Mouse (Mus musculus) CH12.LX (cell line): ENCODE data around the gene Cyp2c23. TPM values are rescaled to one million over a fixed set of nuclear protein-coding genes. Genes with fewer than 3 reads are reported as not detected.

ENCODE experiments used
- DNase-seq: peaks from one replicate; pipeline ENCODE4 v3.0.0-alpha.2; 2013; ENCODE audit errors: extremely low read depth
- H3K27ac ChIP-seq: 2 replicates; pipeline ENCODE4 v1.5.1; 2012; ENCODE audit warnings: low read depth, mild to moderate bottlenecking, control low read depth, moderate library complexity; ENCODE audit not compliant: insufficient read depth
- H3K27me3 ChIP-seq: replicated peaks from 2 replicates; pipeline ENCODE3; 2012; ENCODE audit warnings: inconsistent platforms
- H3K36me3 ChIP-seq, 2 experiments: replicated peaks in 1 of 2; 2 replicates each; pipeline versions ENCODE3 to v1.6.1; 2012; ENCODE audit warnings: inconsistent platforms in 1 of 2, low read length in 1 of 2, mild to moderate bottlenecking in 1 of 2, mixed read lengths in 1 of 2, moderate library complexity in 1 of 2; ENCODE audit not compliant: control insufficient read depth in 1 of 2, insufficient read depth in 1 of 2
- H3K4me1 ChIP-seq, 2 experiments: 2 replicates each; pipeline ENCODE4 v1.6.1; 2012; ENCODE audit warnings: inconsistent platforms in 1 of 2, moderate library complexity in 1 of 2; ENCODE audit not compliant: insufficient read depth in 2 of 2, control insufficient read depth in 1 of 2
- H3K4me2 ChIP-seq: 2 replicates; pipeline ENCODE4 v1.6.1; 2012; ENCODE audit warnings: low read depth, mild to moderate bottlenecking, control low read depth; ENCODE audit not compliant: poor library complexity, insufficient read depth, severe bottlenecking
- H3K4me3 ChIP-seq, 3 experiments: fragments of 150-350 bp in 1 of 3; sonication (generic) in 1 of 3; replicated peaks in 1 of 3; 2 replicates each; pipeline versions ENCODE3 to v1.5.1; 2011 to 2012; ENCODE audit warnings: low read depth in 2 of 3, low read length in 2 of 3, mild to moderate bottlenecking in 2 of 3, moderate library complexity in 2 of 3, control low read depth in 1 of 3, improper control_type of control experiment in 1 of 3, inconsistent platforms in 1 of 3, mixed read lengths in 1 of 3; ENCODE audit not compliant: poor library complexity in 1 of 3
- H3K79me2 ChIP-seq: replicated peaks from 2 replicates; pipeline ENCODE4 v1.6.1; 2012; ENCODE audit warnings: mild to moderate bottlenecking, moderate library complexity; ENCODE audit not compliant: control insufficient read depth, poor library complexity, insufficient read depth, severe bottlenecking; ENCODE audit errors: extremely low read depth
- H3K9ac ChIP-seq: 2 replicates; pipeline ENCODE4 v1.6.1; 2012; ENCODE audit warnings: low read depth, mild to moderate bottlenecking, control low read depth, moderate library complexity; ENCODE audit not compliant: insufficient read depth
- H3K9me3 ChIP-seq: replicated peaks from 2 replicates; pipeline ENCODE3; 2012; ENCODE audit warnings: low read length, inconsistent platforms, mixed read lengths
- BHLHE40 ChIP-seq: IDR thresholded peaks from 2 replicates; pipeline ENCODE4 v1.6.1; 2011; ENCODE audit warnings: mild to moderate bottlenecking, low read depth, low read length, improper control_type of control experiment
- CHD2 ChIP-seq: IDR thresholded peaks from 2 replicates; pipeline ENCODE4 v1.6.1; 2011; ENCODE audit warnings: low read length, improper control_type of control experiment
- CTCF ChIP-seq, 2 experiments: IDR thresholded peaks in 1 of 2; conservative IDR thresholded peaks in 1 of 2; 2 replicates each; pipeline ENCODE4 v1.5.1; 2011 to 2012; ENCODE audit warnings: low read depth in 2 of 2, low read length in 2 of 2, improper control_type of control experiment in 1 of 2, inconsistent platforms in 1 of 2, mild to moderate bottlenecking in 1 of 2, moderate library complexity in 1 of 2
- E2F4 ChIP-seq: IDR thresholded peaks from 2 replicates; pipeline ENCODE4 v1.6.1; 2011; ENCODE audit warnings: low read depth, low read length, improper control_type of control experiment; ENCODE audit not compliant: insufficient replicate concordance
- ETS1 ChIP-seq: conservative IDR thresholded peaks from 2 replicates; pipeline ENCODE4 v1.6.1; 2012; ENCODE audit warnings: low read depth, mild to moderate bottlenecking, inconsistent platforms, low read length, improper control_type of control experiment, moderate library complexity
- HCFC1 ChIP-seq: IDR thresholded peaks from 2 replicates; pipeline ENCODE4 v1.6.1; 2012; ENCODE audit warnings: low read depth, mild to moderate bottlenecking, inconsistent platforms, low read length, improper control_type of control experiment
- JUND ChIP-seq: conservative IDR thresholded peaks from 2 replicates; pipeline ENCODE4 v1.6.1; 2011; ENCODE audit warnings: low read depth, low read length, improper control_type of control experiment
- MAX ChIP-seq: IDR thresholded peaks from 2 replicates; pipeline ENCODE4 v1.6.1; 2011; ENCODE audit warnings: low read length, improper control_type of control experiment
- MAZ ChIP-seq: IDR thresholded peaks from 2 replicates; pipeline ENCODE4 v1.6.1; 2012; ENCODE audit warnings: low read depth, mild to moderate bottlenecking, inconsistent platforms, low read length, improper control_type of control experiment, moderate library complexity
- MXI1 ChIP-seq: IDR thresholded peaks from 2 replicates; pipeline ENCODE4 v1.6.1; 2011; ENCODE audit warnings: mild to moderate bottlenecking, low read depth, low read length, improper control_type of control experiment
- NRF1 ChIP-seq: IDR thresholded peaks from 2 replicates; pipeline ENCODE4 v1.6.1; 2014; ENCODE audit warnings: low read depth, mild to moderate bottlenecking, inconsistent platforms, low read length, improper control_type of control experiment, moderate library complexity
- PAX5 ChIP-seq: IDR thresholded peaks from 2 replicates; pipeline ENCODE4 v1.6.1; 2012; ENCODE audit warnings: low read length, inconsistent platforms, mixed read lengths
- POLR2A ChIP-seq: IDR thresholded peaks from 2 replicates; pipeline ENCODE4 v1.6.1; 2011; ENCODE audit warnings: low read depth, mild to moderate bottlenecking, improper control_type of control experiment, low read length
- POLR2AphosphoS2 ChIP-seq: IDR thresholded peaks from 2 replicates; pipeline ENCODE4 v1.6.1; 2011; ENCODE audit warnings: low read depth, low read length, improper control_type of control experiment
- RCOR1 ChIP-seq: conservative IDR thresholded peaks from 2 replicates; pipeline ENCODE4 v1.6.1; 2012; ENCODE audit warnings: low read depth, mild to moderate bottlenecking, inconsistent platforms, low read length, improper control_type of control experiment
- SMC3 ChIP-seq: IDR thresholded peaks from 2 replicates; pipeline ENCODE4 v1.6.1; 2011; ENCODE audit warnings: low read depth, low read length, improper control_type of control experiment
- TBP ChIP-seq: conservative IDR thresholded peaks from 2 replicates; pipeline ENCODE4 v1.6.1; 2011; ENCODE audit warnings: low read depth, low read length, improper control_type of control experiment
- TCF12 ChIP-seq: IDR thresholded peaks from 2 replicates; pipeline ENCODE4 v1.6.1; 2014; ENCODE audit warnings: low read depth, mild to moderate bottlenecking, inconsistent platforms, low read length, improper control_type of control experiment
- UBTF ChIP-seq: IDR thresholded peaks from 2 replicates; pipeline ENCODE4 v1.6.1; 2012; ENCODE audit warnings: low read depth, mild to moderate bottlenecking, inconsistent platforms, low read length, improper control_type of control experiment, moderate library complexity
- USF1 ChIP-seq: IDR thresholded peaks from 2 replicates; pipeline ENCODE4 v1.6.1; 2014; ENCODE audit warnings: low read depth, mild to moderate bottlenecking, inconsistent platforms, low read length, improper control_type of control experiment
- USF2 ChIP-seq: conservative IDR thresholded peaks from 2 replicates; pipeline ENCODE4 v1.6.1; 2011; ENCODE audit warnings: low read depth, low read length, improper control_type of control experiment
- ZNF384 ChIP-seq: IDR thresholded peaks from 2 replicates; pipeline ENCODE4 v1.6.1; 2012; ENCODE audit warnings: low read depth, low read length, improper control_type of control experiment, inconsistent platforms
- dilution Hi-C: fragments of 300-500 bp; cut with MboI; formaldehyde crosslinking; loops from 2 replicates; pipeline ENCODE4 v1.14.3; 2020; ENCODE audit warnings: low sequenced_read_pairs; ENCODE audit not compliant: extremely low pct_unique_long_range_greater_than_20kb, extremely low pct_ligation_motif_present
- in situ Hi-C: fragments of 300-500 bp; cut with MboI; formaldehyde crosslinking; loops from 3 replicates; pipeline ENCODE4 v1.14.3; 2019; ENCODE audit warnings: low sequenced_read_pairs, low pct_ligation_motif_present, low pct_unique_long_range_greater_than_20kb, mixed read lengths
- polyA plus RNA-seq: library from polyadenylated mRNA; unstranded; fragments of >175 nt; gene quantifications from 2 replicates; pipeline ENCODE4 v1.2.1, GENCODE M21; 2012; ENCODE audit warnings: low read depth; ENCODE audit not compliant: insufficient read length
- total RNA-seq, 2 experiments: library from RNA; depleted of rRNA; stranded (reverse); fragments of 300-350 nt in 1 of 2; fragments of >200 nt in 1 of 2; gene quantifications; 2 replicates each; pipeline ENCODE4 v1.2.3; 2012 to 2014

Cyp2c23 gene
- total and polyA plus RNA-seq, 3 experiments, result 0.11 to 0.13 TPM; not detected in 1

DNA sequence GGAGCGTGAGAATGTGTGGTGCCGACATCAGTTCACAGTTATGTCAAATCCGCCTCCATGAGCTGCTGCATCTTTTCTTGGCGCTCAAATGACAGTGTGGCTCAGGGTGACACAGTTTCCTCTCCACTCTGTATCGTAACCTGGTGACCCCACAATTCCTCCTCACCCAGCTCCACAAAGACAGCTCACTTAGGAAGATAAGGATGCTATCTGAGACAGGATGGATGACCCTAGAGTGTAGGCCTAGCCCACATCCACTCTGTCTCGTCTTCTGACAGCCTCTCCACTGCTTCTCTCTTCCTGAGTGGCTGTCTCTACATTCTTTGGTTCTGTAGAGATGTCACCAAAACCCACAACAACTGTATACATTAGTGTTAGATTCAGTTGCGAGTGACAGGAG lies 33.6 kb downstream of the Cyp2c23 start:
- Histone ChIP-seq H3K9ac (no peak overlapping the region), H3K79me2 (no peaks in the 10 kb centered on the region), H3K4me3 (no peak overlapping the region), H3K4me2 (no peak overlapping the region), H3K9me3 (no peaks in the 10 kb centered on the region), H3K4me1 (peaks cover 6 to 8% of the 10 kb centered on the region in 2 experiments), H3K27ac (no peak overlapping the region), H3K36me3 (no peaks in the 10 kb centered on the region), H3K27me3 (no peaks in the 10 kb centered on the region)
- in situ Hi-C loops (no loop called here), dilution Hi-C loops (no loop called here)
- TF ChIP-seq ETS1 (no peak), POLR2AphosphoS2 (no peak), PAX5 (no peak), UBTF (no peak), MAX (no peak), BHLHE40 (no peak), JUND (no peak), E2F4 (no peak), RCOR1 (no peak), TCF12 (no peak), MAZ (no peak), USF2 (no peak), CHD2 (no peak), CTCF (conservative IDR thresholded peaks at IDR 0.05 in 1 of 2, IDR thresholded peaks at IDR 0.05 in 1 of 2; ENCODE audit: low read depth in 2 of 2, low read length in 2 of 2) (no peak), TBP (no peak)
- no peak for DNase-seq

DNA sequence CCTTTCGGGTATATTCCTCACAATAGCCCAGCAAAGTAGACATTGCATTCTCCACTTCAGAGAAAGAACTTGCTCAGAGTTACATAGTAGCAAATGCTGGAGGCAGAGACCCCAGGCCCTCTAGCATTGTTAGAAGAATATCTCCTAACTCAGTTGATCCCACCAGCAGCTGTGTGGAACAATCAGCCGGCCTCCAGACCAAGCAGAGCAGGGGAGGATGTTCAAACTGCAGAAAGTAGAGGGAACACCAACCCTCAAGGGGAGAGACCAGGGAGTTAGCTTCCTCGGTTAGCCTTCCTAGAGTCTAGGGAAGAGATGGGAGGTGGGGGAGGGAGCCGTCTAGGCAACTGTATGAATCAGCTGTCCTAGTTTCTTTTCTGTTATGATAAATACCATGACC lies 36.5 kb downstream of the Cyp2c23 start:
- Histone ChIP-seq H3K4me3 (no peak overlapping the region), H3K4me2 (no peak overlapping the region), H3K9me3 (no peaks in the 10 kb centered on the region), H3K9ac (no peak overlapping the region), H3K27ac (no peak overlapping the region), H3K27me3 (no peaks in the 10 kb centered on the region), H3K4me1 (peaks cover 6 to 8% of the 10 kb centered on the region in 2 experiments; a peak in 3 of 4 replicates), H3K79me2 (no peaks in the 10 kb centered on the region), H3K36me3 (no peaks in the 10 kb centered on the region)
- in situ Hi-C loops (no loop called here), dilution Hi-C loops (no loop called here)
- no peak for DNase-seq
- TF ChIP-seq POLR2A (no peak), ZNF384 (no peak), NRF1 (no peak), MXI1 (no peak), HCFC1 (no peak), USF1 (no peak), SMC3 (no peak)
